Mouse (Mus musculus): ENCODE data around the gene Eml4. TPM values are rescaled to one million over a fixed set of nuclear protein-coding genes. Genes with fewer than 3 reads are reported as not detected.

The Eml4 gene
- polyA plus RNA-seq, 2 experiments = 42.5 to 47.9 TPM

GRCm38 (mm10) chr17:83469586-83469985 is 118.9 kb downstream of the Eml4 start:
- no peaks in the 10 kb centered on the region for H3K9me3 ChIP-seq (ENCODE audit: control insufficient read depth, low read length)
- H3K4me3 ChIP-seq (replicated peaks; ENCODE audit: low read length) = no peak overlapping the region
- H3K4me1 ChIP-seq (ENCODE audit: control insufficient read depth, insufficient read depth, low read length) = no peaks in the 10 kb centered on the region
- no peak overlapping the region for H3K9ac ChIP-seq (ENCODE audit: low read depth, low read length, severe bottlenecking)
- no peak for DNase-seq (ENCODE audit: low spot score)
- no peaks in the 10 kb centered on the region for H3K27me3 ChIP-seq (ENCODE audit: control insufficient read depth, insufficient read depth, low read length)
- TF ChIP-seq POLR2A (IDR thresholded peaks at IDR 0.05; ENCODE audit: borderline replicate concordance, extremely low read depth, insufficient read depth, insufficient read length) = no peak
- no peak overlapping the region for H3K27ac ChIP-seq (replicated peaks; ENCODE audit: low read depth, low read length)
- ATAC-seq (ENCODE audit: low FRiP score, low read depth) = no peak
- H3K36me3 ChIP-seq (ENCODE audit: control insufficient read depth, insufficient read depth, low read length) = peaks cover 72% of the 10 kb centered on the region
- WGBS = 94% methylated on average over 2 of the region's 2 CpGs
- no peak overlapping the region for H3K4me2 ChIP-seq (replicated peaks; ENCODE audit: low read depth, low read length, severe bottlenecking)

- WGBS = 93% methylated on average over 12 of the region's 12 CpGs
- Histone ChIP-seq H3K9ac (ENCODE audit: low read depth, low read length, severe bottlenecking) (no peak overlapping the region), H3K4me3 (replicated peaks; ENCODE audit: low read length) (no peak overlapping the region), H3K4me2 (replicated peaks; ENCODE audit: low read depth, low read length, severe bottlenecking) (no peak overlapping the region), H3K27me3 (ENCODE audit: control insufficient read depth, insufficient read depth, low read length) (no peaks in the 10 kb centered on the region), H3K36me3 (ENCODE audit: control insufficient read depth, insufficient read depth, low read length) (peaks cover 87% of the 10 kb centered on the region), H3K4me1 (ENCODE audit: control insufficient read depth, insufficient read depth, low read length) (no peaks in the 10 kb centered on the region), H3K9me3 (ENCODE audit: control insufficient read depth, low read length) (no peaks in the 10 kb centered on the region), H3K27ac (replicated peaks; ENCODE audit: low read depth, low read length) (no peak overlapping the region)
- TF ChIP-seq POLR2A (IDR thresholded peaks at IDR 0.05; ENCODE audit: borderline replicate concordance, extremely low read depth, insufficient read depth, insufficient read length) = no peak
- ATAC-seq (ENCODE audit: low FRiP score, low read depth) = no peak
- no peak for DNase-seq (ENCODE audit: low spot score)
These were observed 126.4 kb downstream of the Eml4 start for GRCm38 (mm10) chr17:83477089-83477488.

GRCm38 (mm10) chr17:83481551-83481950 is 130.8 kb downstream of the Eml4 start:
- TF ChIP-seq POLR2A (IDR thresholded peaks at IDR 0.05; ENCODE audit: borderline replicate concordance, extremely low read depth, insufficient read depth, insufficient read length) = no peak
- no peaks in the 10 kb centered on the region for H3K4me1 ChIP-seq (ENCODE audit: control insufficient read depth, insufficient read depth, low read length)
- H3K27ac ChIP-seq (replicated peaks; ENCODE audit: low read depth, low read length) = no peak overlapping the region
- H3K27me3 ChIP-seq (ENCODE audit: control insufficient read depth, insufficient read depth, low read length) = no peaks in the 10 kb centered on the region
- DNase-seq (ENCODE audit: low spot score) (no peak), ATAC-seq (ENCODE audit: low FRiP score, low read depth) (no peak)
- no peak overlapping the region for H3K9ac ChIP-seq (ENCODE audit: low read depth, low read length, severe bottlenecking)
- WGBS = 88% methylated on average over 7 of the region's 7 CpGs
- H3K4me2 ChIP-seq (replicated peaks; ENCODE audit: low read depth, low read length, severe bottlenecking) = no peak overlapping the region
- peaks cover 54% of the 10 kb centered on the region for H3K36me3 ChIP-seq (ENCODE audit: control insufficient read depth, insufficient read depth, low read length)
- H3K9me3 ChIP-seq (ENCODE audit: control insufficient read depth, low read length) = no peaks in the 10 kb centered on the region
- H3K4me3 ChIP-seq (replicated peaks; ENCODE audit: low read length) = no peak overlapping the region

GRCm38 (mm10) chr17:83482817-83483536 is 132.2 kb downstream of the Eml4 start:
- Histone ChIP-seq H3K4me2 (replicated peaks; ENCODE audit: low read depth, low read length, severe bottlenecking) (no peak overlapping the region), H3K27ac (replicated peaks; ENCODE audit: low read depth, low read length) (no peak overlapping the region), H3K4me1 (ENCODE audit: control insufficient read depth, insufficient read depth, low read length) (no peaks in the 10 kb centered on the region), H3K9ac (ENCODE audit: low read depth, low read length, severe bottlenecking) (no peak overlapping the region), H3K36me3 (ENCODE audit: control insufficient read depth, insufficient read depth, low read length) (peaks cover 41% of the 10 kb centered on the region), H3K27me3 (ENCODE audit: control insufficient read depth, insufficient read depth, low read length) (no peaks in the 10 kb centered on the region), H3K9me3 (ENCODE audit: control insufficient read depth, low read length) (no peaks in the 10 kb centered on the region), H3K4me3 (replicated peaks; ENCODE audit: low read length) (no peak overlapping the region)
- ATAC-seq (ENCODE audit: low FRiP score, low read depth) (no peak), DNase-seq (ENCODE audit: low spot score) (no peak)
- 93% methylated on average over 7 of the region's 7 CpGs for WGBS
- no peak for TF ChIP-seq POLR2A (IDR thresholded peaks at IDR 0.05; ENCODE audit: borderline replicate concordance, extremely low read depth, insufficient read depth, insufficient read length)

GRCm38 (mm10) chr17:83483784-83484183 is 133.1 kb downstream of the Eml4 start:
- Histone ChIP-seq H3K36me3 (ENCODE audit: control insufficient read depth, insufficient read depth, low read length) (peaks cover 33% of the 10 kb centered on the region), H3K9me3 (ENCODE audit: control insufficient read depth, low read length) (no peaks in the 10 kb centered on the region), H3K27me3 (ENCODE audit: control insufficient read depth, insufficient read depth, low read length) (no peaks in the 10 kb centered on the region), H3K9ac (ENCODE audit: low read depth, low read length, severe bottlenecking) (no peak overlapping the region), H3K4me1 (ENCODE audit: control insufficient read depth, insufficient read depth, low read length) (no peaks in the 10 kb centered on the region), H3K27ac (replicated peaks; ENCODE audit: low read depth, low read length) (no peak overlapping the region), H3K4me3 (replicated peaks; ENCODE audit: low read length) (no peak overlapping the region), H3K4me2 (replicated peaks; ENCODE audit: low read depth, low read length, severe bottlenecking) (no peak overlapping the region)
- DNase-seq (ENCODE audit: low spot score) = no peak
- TF ChIP-seq POLR2A (IDR thresholded peaks at IDR 0.05; ENCODE audit: borderline replicate concordance, extremely low read depth, insufficient read depth, insufficient read length) = no peak
- 90% methylated on average over 2 of the region's 2 CpGs for WGBS
- ATAC-seq (ENCODE audit: low FRiP score, low read depth) = no peak
